Mouse (Mus musculus) brain, embryonic 14.5 days (tissue): Measurements from ENCODE around the gene Ralgapb.

ENCODE experiments used
- CTCF ChIP-seq: fragments of 200-500 bp; IDR thresholded peaks from 2 replicates; pipeline ENCODE4 v1.5.1; 2012; ENCODE audit warnings: inconsistent platforms, mild to moderate bottlenecking, moderate library complexity, borderline replicate concordance; ENCODE audit not compliant: insufficient read depth, insufficient read length; ENCODE audit errors: extremely low read depth
- POLR2A ChIP-seq: fragments of 200-500 bp; IDR thresholded peaks from 2 replicates; pipeline ENCODE4 v1.6.1; 2012; ENCODE audit warnings: mild to moderate bottlenecking, inconsistent platforms, borderline replicate concordance; ENCODE audit not compliant: poor library complexity, insufficient read depth, insufficient read length, severe bottlenecking; ENCODE audit errors: extremely low read depth

DNA sequence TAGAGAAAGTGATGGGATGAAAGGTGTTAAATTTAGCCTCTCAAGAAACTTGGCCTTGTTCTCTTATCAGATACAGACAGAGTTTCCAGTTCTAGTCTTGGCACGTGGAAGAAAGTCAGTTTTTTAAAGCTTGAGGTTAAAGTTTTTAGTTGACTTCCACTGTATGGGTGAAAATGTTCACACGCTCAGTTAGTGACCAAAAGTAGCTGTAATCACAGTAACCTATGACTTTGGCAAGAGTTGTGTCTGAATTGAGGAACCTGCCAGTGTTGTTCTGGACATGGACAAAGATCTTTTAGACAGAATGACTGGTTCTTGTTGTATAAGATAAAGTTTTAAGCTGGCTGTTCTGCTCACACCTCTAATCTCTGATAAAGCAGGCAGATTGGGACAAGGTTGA, 3.6 kb downstream of the Ralgapb start:
- TF ChIP-seq CTCF (no peak), POLR2A (no peak)
